In the genomic region with DNA sequence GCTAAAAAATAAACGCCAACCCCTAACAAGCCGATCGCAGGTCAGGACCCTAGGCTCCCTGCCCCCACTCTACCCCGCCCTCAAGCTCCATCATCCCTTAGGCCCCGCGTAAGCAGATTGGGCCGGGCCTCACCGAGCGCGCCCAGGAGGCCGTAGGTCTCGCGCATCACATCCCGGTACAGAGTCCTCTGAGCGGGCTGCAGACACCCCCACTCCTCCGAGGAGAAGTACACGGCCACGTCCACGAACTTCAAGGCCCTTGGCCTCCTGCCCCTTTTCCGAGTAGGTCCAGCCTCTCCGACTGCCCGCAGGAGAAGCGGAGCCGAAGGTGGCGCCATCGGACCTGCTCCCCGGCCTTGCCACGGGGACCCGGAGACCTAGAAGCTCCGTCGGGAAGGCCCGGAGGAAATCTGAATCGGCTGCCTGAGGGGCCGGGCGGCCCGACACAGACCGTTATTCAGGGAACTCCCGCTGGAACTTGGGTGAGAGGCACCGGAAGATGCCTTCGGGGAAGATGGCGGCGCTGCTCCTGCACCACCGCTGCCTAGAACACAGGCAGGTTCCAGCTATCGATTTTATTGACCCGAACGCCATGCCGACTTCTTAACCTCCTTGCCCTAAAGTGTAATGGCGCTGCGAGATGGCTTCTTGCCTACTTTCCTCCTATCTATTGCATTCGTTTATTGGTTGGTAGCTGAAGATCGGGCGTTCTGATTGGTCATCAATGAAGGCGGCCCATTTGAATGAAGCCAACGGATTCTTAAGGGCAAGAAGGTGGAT, we compare ENCODE assay signal across 8 mouse cellular contexts. TPM values are rescaled to one million over a fixed set of nuclear protein-coding genes. Genes with fewer than 3 reads are reported as not detected.
DNase-seq lines count a peak whose midpoint lies in the region; ATAC-seq lines count a peak whose summit lies in the region.

A gene (minus strand): TSS at position 638 of the 780 bp plus-strand sequence.

- H3K4me1 ChIP-seq in hindbrain, embryonic 16.5 days (ENCODE audit: control insufficient read depth, insufficient read depth, low read depth, low read length), result peaks cover 31% of the 10 kb centered on the region

- no peaks in the 10 kb centered on the region for H3K27me3 ChIP-seq in hindbrain, embryonic 16.5 days (replicated peaks; ENCODE audit: control insufficient read depth, insufficient read depth, low read length)

- peaks cover 35% of the 10 kb centered on the region; the same call in 1 of the 2 replicates for H3K79me2 ChIP-seq in macrophage (ENCODE audit: inconsistent target)

- H3K27ac ChIP-seq in hindbrain, embryonic 16.5 days (ENCODE audit: low read depth, low read length), result peak within 1 kb of the TSS; percentile 96
- H3K27ac ChIP-seq in macrophage, result peak within 1 kb of the TSS; percentile 69

- peak; percentile 89 for DNase-seq in WW6 (ENCODE audit: low read depth, low spot score)
- DNase-seq in cerebellum, postnatal 4 days (ENCODE audit: low spot score in 2 of 2), result peak; percentile 69 to 90
- peak; percentile 96 for DNase-seq in gastrocnemius, adult 18-20 months (ENCODE audit: low spot score)
- DNase-seq in left cerebral cortex, adult 18-20 months (ENCODE audit: low spot score in 2 of 2), result peak; percentile 89 to 94
- DNase-seq in right cerebral cortex, adult 18-20 months, result peak; percentile 96
- peak; percentile 59 for DNase-seq in urinary bladder, postnatal 10 days (ENCODE audit: low spot score)

- peak within 1 kb of the TSS; percentile 62 for H3K4me2 ChIP-seq in hindbrain, embryonic 16.5 days (ENCODE audit: low read length)

- under 1% methylated on average over 54 of the region's 54 CpGs for WGBS in hindbrain, embryonic 16.5 days
- 1% methylated on average over 52 of the region's 54 CpGs for WGBS in macrophage (ENCODE audit: missing documents)

- H3K36me3 ChIP-seq in hindbrain, embryonic 16.5 days (ENCODE audit: control insufficient read depth, insufficient read depth, low read length), result peaks cover 11% of the 10 kb centered on the region
- H3K36me3 ChIP-seq in macrophage (ENCODE audit: inconsistent target), result peaks cover 7% of the 10 kb centered on the region; the same call in 1 of the 2 replicates

- H3K9ac ChIP-seq in hindbrain, embryonic 16.5 days (ENCODE audit: low read depth, low read length), result peak within 1 kb of the TSS; percentile 92

- H3K9me3 ChIP-seq in hindbrain, embryonic 16.5 days (ENCODE audit: control insufficient read depth, low read length), result no peaks in the 10 kb centered on the region

- peak; percentile 93 for ATAC-seq in hindbrain, embryonic 16.5 days

- peak within 1 kb of the TSS; percentile 85 for H3K4me3 ChIP-seq in hindbrain, embryonic 16.5 days (ENCODE audit: low read length)
- peak within 1 kb of the TSS; percentile 89 for H3K4me3 ChIP-seq in macrophage (ENCODE audit: inconsistent target)

RNA-seq across cellular contexts. Expression of the gene that starts here (rescaled TPM):
- under 1 TPM; 0.76 to 0.82 TPM for total RNA-seq in gastrocnemius, adult 18-20 months (2021)
- 13.2 and 15.9 TPM in 2 replicates for polyA plus RNA-seq in hindbrain, embryonic 16.5 days (2015; fragmentation: Nextera tagmentation; extraction: Ambion mirVana)
- 1 to 10 TPM; 5.4 to 6.2 TPM for total RNA-seq in left cerebral cortex, adult 18-20 months (2021)
- 1 to 10 TPM in 7 of 26 experiments, under 1 TPM in 15, not detected in 4; 0.25 to 3.3 (median 0.84) TPM for total RNA-seq in macrophage (2018; cell fraction: chromatin; rRNA removed)
- 1 to 10 TPM in 17 of 26 experiments, under 1 TPM in 9; 0.42 to 3.0 (median 1.4) TPM for total RNA-seq in macrophage (2018; cell fraction: cytosol; rRNA removed)
- total RNA-seq in macrophage (2018; cell fraction: nucleus; rRNA removed), result 1 to 10 TPM in 10 of 26 experiments, under 1 TPM in 16; 0.35 to 2.7 (median 0.95) TPM
- polyA plus RNA-seq in macrophage (2018), result 1.0 to 1.9 TPM (median 1.0 TPM) in 3 replicates

Comparison
In these comparisons a context has a peak if more than half of its experiments do, and no peak if none do; other contexts are left out.
1. Peak in every context shown above with its lines: DNase-seq, ATAC-seq, H3K4me3 ChIP-seq and H3K27ac ChIP-seq.
2. Peak in DNase-seq in gastrocnemius, adult 18-20 months; RNA of the gene not detected or under 1 TPM.